Mouse (Mus musculus) small intestine, adult 2 months (tissue): ENCODE results near the gene Clk3. TPM values are rescaled to one million over a fixed set of nuclear protein-coding genes. Genes with fewer than 3 reads are reported as not detected.

ENCODE experiments used
- H3K27ac ChIP-seq: fragments of 200-500 bp; 2 replicates; pipeline ENCODE4 v1.5.1; 2012; ENCODE audit warnings: low read depth, low read length, control low read depth, inconsistent platforms; ENCODE audit not compliant: insufficient read depth
- H3K27me3 ChIP-seq: fragments of 200-500 bp; 2 replicates; pipeline ENCODE4 v1.6.1; 2012; ENCODE audit warnings: mild to moderate bottlenecking, moderate library complexity, low read length, inconsistent platforms; ENCODE audit not compliant: control insufficient read depth, insufficient read depth
- H3K36me3 ChIP-seq: fragments of 200-500 bp; 2 replicates; pipeline ENCODE4 v1.6.1; 2012; ENCODE audit warnings: mild to moderate bottlenecking, low read length, control low read depth, inconsistent platforms; ENCODE audit not compliant: control insufficient read depth, insufficient read depth
- H3K4me1 ChIP-seq: fragments of 200-500 bp; 2 replicates; pipeline ENCODE4 v1.6.1; 2012; ENCODE audit warnings: low read length, inconsistent platforms, mixed read lengths; ENCODE audit not compliant: control insufficient read depth, insufficient read depth, insufficient read length
- H3K4me3 ChIP-seq: fragments of 200-500 bp; 2 replicates; pipeline ENCODE4 v1.5.1; 2012; ENCODE audit warnings: low read depth, mild to moderate bottlenecking, control low read depth, inconsistent platforms, low read length, moderate library complexity
- CTCF ChIP-seq: fragments of 200-500 bp; IDR thresholded peaks from 2 replicates; pipeline ENCODE4 v1.5.1; 2012; ENCODE audit warnings: low read depth, mild to moderate bottlenecking, control low read depth, inconsistent platforms, low read length, moderate library complexity, mixed read lengths; ENCODE audit not compliant: insufficient replicate concordance, insufficient read length; ENCODE audit errors: extremely low read depth
- POLR2A ChIP-seq: fragments of 200-500 bp; IDR thresholded peaks from 2 replicates; pipeline ENCODE4 v1.6.1; 2012; ENCODE audit warnings: low read depth, mild to moderate bottlenecking, control low read depth, inconsistent platforms, low read length, moderate library complexity
- WGBS: fragments of 180-500 bp; shearing (Covaris S2); methylation state at CpG from one replicate; pipeline ENCODE4 v1.1.7; 2018; 5-methylcytosine and 5-hydroxymethylcytosine counted together
- polyA plus RNA-seq: library from polyadenylated mRNA; depleted of rRNA; stranded (reverse); fragments of >200 nt; gene quantifications from 2 replicates; pipeline ENCODE4 v1.2.3, GENCODE M21; 2012

The Clk3 gene
- polyA plus RNA-seq, 1 experiment: 66.1 TPM

GRCm38 (mm10) chr9:57762563-57762991, 3.1 kb downstream of the Clk3 start:
- H3K27ac ChIP-seq: peak overlapping the region; percentile 36

GRCm38 (mm10) chr9:57761563-57762551, 3.8 kb downstream of the Clk3 start:
- H3K27ac ChIP-seq: peak overlapping the region; percentile 36; the same call in 1 of the 2 replicates
- peaks cover 19% of the 10 kb centered on the region for H3K4me1 ChIP-seq
- H3K27me3 ChIP-seq: no peaks in the 10 kb centered on the region
- no peak overlapping the region for H3K4me3 ChIP-seq
- 81% methylated on average over 13 of the region's 13 CpGs for WGBS
- H3K36me3 ChIP-seq: peaks cover 47% of the 10 kb centered on the region
- TF ChIP-seq CTCF (no peak), POLR2A (no peak)

More at GRCm38 (mm10) chr9:57762563-57762991, 3.1 kb downstream of the Clk3 start:
- no peak overlapping the region for H3K4me3 ChIP-seq
- no peaks in the 10 kb centered on the region for H3K27me3 ChIP-seq
- 15% methylated on average over 6 of the region's 6 CpGs for WGBS
- peaks cover 39% of the 10 kb centered on the region for H3K36me3 ChIP-seq
- H3K4me1 ChIP-seq: peaks cover 19% of the 10 kb centered on the region
- TF ChIP-seq CTCF (peak; percentile 67; the same call in 1 of the 2 replicates), POLR2A (no peak)

- H3K36me3 ChIP-seq: peaks cover 54% of the 10 kb centered on the region
- H3K27ac ChIP-seq: no peak overlapping the region
- H3K4me1 ChIP-seq: peaks cover 16% of the 10 kb centered on the region; the same call in 1 of the 2 replicates
- no peak overlapping the region for H3K4me3 ChIP-seq
- TF ChIP-seq POLR2A: no peak
- TF ChIP-seq CTCF: no peak
- no peaks in the 10 kb centered on the region for H3K27me3 ChIP-seq
- WGBS: 91% methylated on average over 24 of the region's 24 CpGs
Observed at GRCm38 (mm10) chr9:57760416-57761146, 5.1 kb downstream of the Clk3 start.

- Histone ChIP-seq H3K27me3 (no peaks in the 10 kb centered on the region), H3K36me3 (peaks cover 67% of the 10 kb centered on the region), H3K4me3 (no peak overlapping the region), H3K27ac (peak overlapping the region; percentile 29), H3K4me1 (peaks cover 16% of the 10 kb centered on the region; the same call in 1 of the 2 replicates)
- WGBS: 7% methylated on average over 6 of the region's 6 CpGs
- TF ChIP-seq POLR2A (no peak), CTCF (peak; percentile 86)
Observed at GRCm38 (mm10) chr9:57759289-57759688, 6.4 kb downstream of the Clk3 start.

GRCm38 (mm10) chr9:57758528-57758927, 7.1 kb downstream of the Clk3 start:
- WGBS: 95% methylated on average over 22 of the region's 22 CpGs
- TF ChIP-seq POLR2A: no peak
- TF ChIP-seq CTCF: no peak
- no peak overlapping the region for H3K27ac ChIP-seq
- H3K4me1 ChIP-seq: peaks cover 14% of the 10 kb centered on the region; the same call in 1 of the 2 replicates
- H3K4me3 ChIP-seq: no peak overlapping the region
- H3K27me3 ChIP-seq: no peaks in the 10 kb centered on the region
- peaks cover 75% of the 10 kb centered on the region for H3K36me3 ChIP-seq

GRCm38 (mm10) chr9:57757578-57757977, 8.1 kb downstream of the Clk3 start:
- no peak overlapping the region for H3K4me3 ChIP-seq
- TF ChIP-seq POLR2A (no peak), CTCF (no peak)
- peaks cover 6% of the 10 kb centered on the region; the same call in 1 of the 2 replicates for H3K4me1 ChIP-seq
- peaks cover 84% of the 10 kb centered on the region for H3K36me3 ChIP-seq
- 53% methylated on average over 3 of the region's 3 CpGs for WGBS
- no peaks in the 10 kb centered on the region for H3K27me3 ChIP-seq
- H3K27ac ChIP-seq: no peak overlapping the region

- H3K27ac ChIP-seq: no peak overlapping the region
- H3K36me3 ChIP-seq: peaks cover 94% of the 10 kb centered on the region
- TF ChIP-seq POLR2A (no peak), CTCF (no peak)
- no peaks in the 10 kb centered on the region for H3K27me3 ChIP-seq
- H3K4me3 ChIP-seq: no peak overlapping the region
- peaks cover 14% of the 10 kb centered on the region; the same call in 1 of the 2 replicates for H3K4me1 ChIP-seq
- WGBS: 84% methylated on average over 7 of the region's 7 CpGs
Observed at GRCm38 (mm10) chr9:57750901-57751300, 14.8 kb downstream of the Clk3 start.
